Mouse (Mus musculus) thymus, adult 2 months (tissue): ENCODE results near the gene Pde10a. TPM values are rescaled to one million over a fixed set of nuclear protein-coding genes. Genes with fewer than 3 reads are reported as not detected.

Source experiments
- DNase-seq: peaks from one replicate; pipeline ENCODE4 v3.0.0; 2021
- H3K27ac ChIP-seq: fragments of 200-500 bp; 2 replicates; pipeline ENCODE4 v1.5.1; 2012; ENCODE audit warnings: low read length, control low read depth; ENCODE audit not compliant: control insufficient read depth, insufficient read depth
- H3K27me3 ChIP-seq: fragments of 200-500 bp; 2 replicates; pipeline ENCODE4 v1.6.1; 2012; ENCODE audit warnings: mild to moderate bottlenecking, low read length, moderate library complexity, mixed read lengths; ENCODE audit not compliant: control insufficient read depth, insufficient read depth
- H3K36me3 ChIP-seq: fragments of 200-500 bp; 2 replicates; pipeline ENCODE4 v1.6.1; 2012; ENCODE audit warnings: mild to moderate bottlenecking, low read length, moderate library complexity; ENCODE audit not compliant: control insufficient read depth, insufficient read depth
- H3K4me1 ChIP-seq: fragments of 200-500 bp; replicated peaks from 2 replicates; pipeline ENCODE4 v1.6.1; 2012; ENCODE audit warnings: low read length; ENCODE audit not compliant: control insufficient read depth, insufficient read depth
- H3K4me3 ChIP-seq: fragments of 200-500 bp; 2 replicates; pipeline ENCODE4 v1.5.1; 2012; ENCODE audit warnings: mild to moderate bottlenecking, low read length, control low read depth, moderate library complexity; ENCODE audit not compliant: control insufficient read depth, insufficient read depth
- CTCF ChIP-seq: fragments of 200-500 bp; IDR thresholded peaks from 2 replicates; pipeline ENCODE4 v1.5.1; 2012; ENCODE audit warnings: mild to moderate bottlenecking, control low read depth, low read length, moderate library complexity, borderline replicate concordance; ENCODE audit not compliant: control insufficient read depth, poor library complexity, insufficient read depth; ENCODE audit errors: extremely low read depth
- POLR2A ChIP-seq: fragments of 200-500 bp; IDR thresholded peaks from 2 replicates; pipeline ENCODE4 v1.6.1; 2012; ENCODE audit warnings: mild to moderate bottlenecking, low read length, control low read depth, moderate library complexity; ENCODE audit not compliant: control insufficient read depth, poor library complexity, insufficient read depth; ENCODE audit errors: extremely low read depth
- WGBS: fragments of 180-500 bp; shearing (Covaris S2); methylation state at CpG from one replicate; pipeline ENCODE4 v1.1.7; 2018; 5-methylcytosine and 5-hydroxymethylcytosine counted together
- polyA plus RNA-seq: library from polyadenylated mRNA; depleted of rRNA; stranded (reverse); fragments of >200 nt; gene quantifications from 2 replicates; pipeline ENCODE4 v1.2.3, GENCODE M21; 2012

The Pde10a gene
- polyA plus RNA-seq, 1 experiment, result 4.8 TPM

DNA sequence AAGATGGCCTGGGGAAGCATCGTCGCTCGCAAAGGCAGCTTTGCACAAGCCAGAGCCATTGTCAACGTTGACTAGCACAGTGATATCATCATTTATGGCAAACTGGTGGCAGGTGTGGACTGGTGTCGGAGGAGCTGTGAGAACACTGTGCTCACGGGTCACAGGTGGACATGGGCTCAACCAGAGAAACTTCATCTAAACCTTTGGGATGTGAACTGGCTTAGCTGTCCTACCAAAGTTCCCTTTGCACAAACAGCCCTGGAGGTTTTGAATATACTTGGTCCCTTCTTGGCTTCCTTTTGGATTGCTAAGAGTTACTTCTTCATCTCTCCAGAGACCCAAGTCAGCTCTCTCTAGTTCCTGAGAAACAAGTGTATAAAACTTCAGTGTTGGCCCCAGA is 41.7 kb downstream of the Pde10a start, which contains the start of gene Gm17087:
TSS of gene Gm17087 (minus strand) at position 101 of the 400 bp plus-strand sequence.
- no peak for DNase-seq
- Histone ChIP-seq H3K4me1 (peaks cover 7% of the 10 kb centered on the region), H3K27ac (no peak within 1 kb of the TSS), H3K27me3 (no peaks in the 10 kb centered on the region), H3K36me3 (no peaks in the 10 kb centered on the region), H3K4me3 (no peak within 1 kb of the TSS)
- no peak for TF ChIP-seq CTCF
- TF ChIP-seq POLR2A, result no peak
- WGBS, result 91% methylated on average over 6 of the region's 6 CpGs

DNA sequence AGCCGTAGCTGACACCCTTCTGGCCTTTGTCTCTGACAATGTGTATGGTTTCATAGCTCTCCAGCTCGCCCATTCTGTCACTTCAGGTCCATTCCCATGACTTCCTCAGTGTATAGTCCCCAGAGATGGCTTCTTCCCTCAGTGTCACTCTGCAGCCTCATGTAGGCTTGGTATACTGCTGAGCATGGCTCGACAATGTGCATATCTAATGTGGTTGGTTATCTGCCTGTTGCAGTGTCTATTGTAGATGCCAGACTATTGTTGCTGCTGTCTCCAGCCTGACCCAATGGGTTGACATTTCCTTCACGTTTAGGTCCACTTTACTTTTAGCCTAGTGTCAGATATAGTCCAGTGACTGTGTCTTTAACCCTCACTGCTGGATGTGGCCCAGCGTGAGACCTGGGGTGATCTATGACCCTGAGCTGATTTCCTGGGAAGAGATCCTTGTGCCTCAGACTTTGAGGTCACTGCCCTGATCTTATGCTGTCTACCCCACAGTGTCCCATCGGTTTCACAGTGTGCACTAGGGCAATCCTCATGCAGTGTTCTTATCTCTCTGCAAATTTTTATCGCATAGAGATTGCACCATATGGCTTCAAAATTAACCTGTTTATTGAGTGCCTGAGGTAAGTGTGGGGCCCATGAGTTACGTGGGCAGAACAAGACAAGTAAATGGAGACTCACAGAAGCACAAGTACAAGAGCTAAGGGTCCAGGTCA is 48.5 kb downstream of the Pde10a start:
- DNase-seq, result no peak
- no peak overlapping the region for H3K4me3 ChIP-seq
- H3K27me3 ChIP-seq, result no peaks in the 10 kb centered on the region
- 85% methylated on average over 8 of the region's 8 CpGs for WGBS
- TF ChIP-seq POLR2A (no peak), CTCF (no peak)
- H3K36me3 ChIP-seq, result no peaks in the 10 kb centered on the region
- no peak overlapping the region for H3K27ac ChIP-seq
- H3K4me1 ChIP-seq, result no peaks in the 10 kb centered on the region

DNA sequence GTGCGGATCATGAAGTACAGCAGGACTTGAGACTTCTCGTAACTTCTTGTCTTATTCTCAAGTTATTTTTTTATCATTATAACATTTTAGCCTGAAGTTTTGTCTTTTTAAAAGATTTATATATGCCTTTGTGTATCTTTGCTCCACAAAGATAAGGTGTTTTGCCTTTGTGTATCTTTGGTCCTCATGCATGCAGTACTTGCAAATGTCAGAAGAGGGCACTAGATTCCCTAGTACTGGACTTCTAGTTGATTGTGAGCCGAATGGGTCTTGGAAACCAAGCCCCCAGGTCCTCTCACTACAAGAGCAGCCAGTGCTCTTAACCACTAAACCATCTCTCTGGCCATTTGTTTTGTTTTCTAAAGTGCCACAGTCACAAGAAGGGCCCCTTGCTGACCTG is 55.2 kb downstream of the Pde10a start:
- H3K4me3 ChIP-seq, result no peak overlapping the region
- WGBS, result 59% methylated on average over 3 of the region's 3 CpGs
- no peaks in the 10 kb centered on the region for H3K27me3 ChIP-seq
- H3K4me1 ChIP-seq, result no peaks in the 10 kb centered on the region
- TF ChIP-seq POLR2A (no peak), CTCF (no peak)
- peak; percentile 57 for DNase-seq
- H3K27ac ChIP-seq, result no peak overlapping the region
- H3K36me3 ChIP-seq, result no peaks in the 10 kb centered on the region

DNA sequence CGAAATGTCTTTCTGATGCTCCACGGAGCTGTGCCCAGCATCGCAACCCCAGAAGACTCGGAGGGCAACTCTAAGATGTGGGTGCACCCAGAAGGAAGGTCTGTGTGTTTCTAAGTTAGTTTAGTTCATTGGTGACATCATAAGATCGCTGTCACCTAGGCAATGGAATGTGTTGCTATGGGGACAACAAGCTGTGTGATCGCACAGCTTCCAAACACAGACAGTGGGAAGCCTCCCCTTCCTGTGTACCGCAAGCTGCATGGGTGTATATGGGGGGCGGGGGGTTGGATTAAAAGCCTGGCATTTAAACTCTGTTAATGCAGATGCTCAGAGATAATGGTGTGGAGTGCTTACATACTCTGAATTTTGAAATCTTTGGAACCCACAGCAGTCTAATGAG is 56.4 kb downstream of the Pde10a start:
- no peak for DNase-seq
- no peak overlapping the region for H3K27ac ChIP-seq
- H3K36me3 ChIP-seq, result no peaks in the 10 kb centered on the region
- 86% methylated on average over 8 of the region's 8 CpGs for WGBS
- no peaks in the 10 kb centered on the region for H3K4me1 ChIP-seq
- TF ChIP-seq POLR2A, result no peak
- no peak for TF ChIP-seq CTCF
- no peaks in the 10 kb centered on the region for H3K27me3 ChIP-seq
- H3K4me3 ChIP-seq, result no peak overlapping the region

DNA sequence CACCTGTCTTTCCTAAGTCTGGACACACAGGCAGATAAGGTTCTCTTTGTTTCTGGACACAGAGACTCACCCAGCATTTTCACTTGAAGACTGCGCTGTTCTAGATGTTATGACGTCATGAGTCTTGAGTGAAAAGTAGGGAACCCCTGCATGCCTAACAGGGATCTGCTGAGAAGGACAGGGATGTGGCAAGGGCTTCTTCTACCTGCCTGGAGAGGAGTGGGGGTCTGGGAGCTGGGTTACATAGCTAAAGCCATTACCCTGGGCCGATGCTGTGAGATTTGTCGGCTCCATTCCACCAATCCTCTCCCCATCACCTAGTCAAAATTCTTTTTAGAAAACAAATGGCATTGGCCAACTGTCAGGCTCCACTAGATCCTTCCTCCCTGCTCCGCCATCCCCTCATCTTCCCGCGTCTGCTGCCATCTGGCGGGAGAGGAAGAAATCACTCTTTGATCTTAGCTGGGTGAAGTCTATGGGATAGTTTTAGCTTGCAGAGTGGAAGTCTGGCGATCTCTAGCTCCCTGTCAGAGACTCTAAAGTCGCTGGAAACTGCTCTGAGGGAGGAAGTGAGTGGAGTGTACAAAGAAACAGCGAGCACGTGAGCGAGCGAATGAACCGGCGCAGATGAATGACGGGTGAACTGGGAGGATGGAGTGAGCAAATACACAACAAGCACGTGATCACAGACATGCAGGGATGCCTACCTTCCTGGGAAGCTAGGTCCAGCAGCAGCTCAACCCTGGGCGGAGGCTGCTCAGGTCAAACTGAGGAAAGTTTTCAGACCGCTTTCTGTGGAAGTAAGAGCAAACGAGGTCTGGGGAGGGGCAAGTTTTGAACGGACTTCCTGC is 67.5 kb downstream of the Pde10a start:
- 11% methylated on average over 22 of the region's 22 CpGs for WGBS
- Histone ChIP-seq H3K4me1 (peaks cover 7% of the 10 kb centered on the region), H3K27me3 (no peaks in the 10 kb centered on the region), H3K36me3 (no peaks in the 10 kb centered on the region), H3K27ac (no peak overlapping the region), H3K4me3 (peak overlapping the region; percentile 22)
- TF ChIP-seq CTCF, result peak; percentile 42; the same call in 1 of the 2 replicates
- no peak for TF ChIP-seq POLR2A
- DNase-seq, result peak; percentile 84

DNA sequence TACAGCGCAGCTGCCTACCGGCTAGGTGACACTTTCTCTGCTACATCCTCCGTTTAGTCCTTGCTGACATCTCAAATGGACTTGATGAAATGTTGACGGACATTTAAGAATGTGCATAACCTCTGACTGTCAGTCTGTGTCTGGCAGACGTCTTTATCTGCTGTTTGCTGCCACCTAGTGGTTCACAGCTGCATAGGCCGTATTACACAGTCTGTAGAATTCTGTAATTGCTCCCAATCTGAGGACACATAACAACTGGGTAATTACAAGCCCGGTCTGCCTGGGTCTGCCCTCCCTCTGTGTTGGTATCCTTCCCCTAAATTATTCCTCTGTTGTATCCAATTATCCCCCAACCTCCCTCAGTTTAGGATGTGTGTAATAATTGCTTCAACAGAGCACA is 72.6 kb downstream of the Pde10a start:
- Histone ChIP-seq H3K4me3 (no peak overlapping the region), H3K27ac (no peak overlapping the region), H3K27me3 (no peaks in the 10 kb centered on the region), H3K4me1 (peaks cover 6% of the 10 kb centered on the region), H3K36me3 (no peaks in the 10 kb centered on the region)
- no peak for TF ChIP-seq CTCF
- no peak for TF ChIP-seq POLR2A
- WGBS, result 7% methylated on average over 7 of the region's 7 CpGs
- peak; percentile 70 for DNase-seq

DNA sequence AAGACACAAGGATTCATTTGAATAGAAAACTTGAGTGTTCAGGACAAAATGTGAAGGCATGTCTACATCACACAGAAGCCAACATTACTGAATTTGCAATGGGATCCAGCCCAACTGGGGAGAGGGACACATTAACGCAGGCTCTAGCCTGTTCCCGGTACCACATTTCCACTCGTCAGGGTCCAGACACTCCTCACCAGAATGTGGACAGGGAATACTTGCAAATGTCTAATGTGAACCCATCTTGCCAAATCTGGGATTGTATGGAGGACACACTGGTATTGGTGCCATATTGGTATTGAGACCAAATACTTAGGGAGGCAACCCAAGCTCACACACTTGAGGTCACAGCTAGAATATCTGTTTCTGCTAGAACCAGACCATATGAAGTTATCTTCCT is 77.8 kb downstream of the Pde10a start:
- no peak overlapping the region for H3K27ac ChIP-seq
- TF ChIP-seq CTCF (no peak), POLR2A (no peak)
- no peaks in the 10 kb centered on the region for H3K27me3 ChIP-seq
- H3K4me3 ChIP-seq, result no peak overlapping the region
- H3K36me3 ChIP-seq, result no peaks in the 10 kb centered on the region
- WGBS, result 92% methylated on average over 3 of the region's 3 CpGs
- H3K4me1 ChIP-seq, result no peaks in the 10 kb centered on the region
- no peak for DNase-seq
